Mouse (Mus musculus): Measurements from ENCODE around the gene Ntn1. TPM values are rescaled to one million over a fixed set of nuclear protein-coding genes. Genes with fewer than 3 reads are reported as not detected.
A peak's percentile ranks its signal among the peaks of the same experiment; 100 is the strongest.

The Ntn1 gene
- polyA plus RNA-seq, 1 experiment from 2014 or later, result 7.4 TPM

DNA sequence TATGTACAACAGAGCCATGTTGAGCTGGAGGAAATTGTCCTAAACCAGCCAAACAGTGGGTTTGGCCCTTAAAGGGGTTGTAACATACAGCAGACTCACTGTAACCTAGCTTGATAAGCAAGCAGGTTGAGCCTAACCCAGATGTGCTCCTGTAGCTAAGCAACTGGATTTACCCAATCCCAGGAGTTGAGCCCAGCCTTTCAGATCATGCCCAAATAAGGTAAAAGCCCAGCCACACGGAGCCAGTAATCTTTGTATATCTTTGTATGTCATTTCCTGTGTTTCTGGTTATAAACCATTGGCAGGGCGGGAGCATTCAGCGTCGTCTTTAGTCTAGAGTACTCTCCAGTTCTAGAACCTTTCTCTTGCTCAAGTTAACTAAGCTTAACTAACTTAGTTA lies 224.1 kb downstream of the Ntn1 start:
- no peak overlapping the region for H3K4me3 ChIP-seq
- DNase-seq (ENCODE audit: low spot score), result peak; percentile 30
- 77% methylated on average over 4 of the region's 4 CpGs for WGBS
- no peaks in the 10 kb centered on the region for H3K36me3 ChIP-seq (replicated peaks)
- H3K9me3 ChIP-seq, result no peaks in the 10 kb centered on the region
- H3K4me1 ChIP-seq, result peaks cover 23% of the 10 kb centered on the region
- H3K27ac ChIP-seq (replicated peaks), result no peak overlapping the region
- 0 out of 2 replicates have a peak, but pooled peaks cover 6% of the 10 kb centered on the region for H3K27me3 ChIP-seq (replicated peaks; ENCODE audit: low read depth, poor library complexity, severe bottlenecking)

- Histone ChIP-seq H3K4me3 (no peak overlapping the region), H3K36me3 (replicated peaks) (no peaks in the 10 kb centered on the region), H3K27ac (replicated peaks) (no peak overlapping the region), H3K9me3 (no peaks in the 10 kb centered on the region), H3K4me1 (peaks cover 16% of the 10 kb centered on the region), H3K27me3 (replicated peaks; ENCODE audit: low read depth, poor library complexity, severe bottlenecking) (0 out of 2 replicates have a peak, but pooled peaks cover 6% of the 10 kb centered on the region)
- DNase-seq (ENCODE audit: low spot score), result no peak
- 72% methylated on average over 4 of the region's 4 CpGs for WGBS
These were observed 228.0 kb downstream of the Ntn1 start for GRCm38 (mm10) chr11:68172648-68173045.

DNA sequence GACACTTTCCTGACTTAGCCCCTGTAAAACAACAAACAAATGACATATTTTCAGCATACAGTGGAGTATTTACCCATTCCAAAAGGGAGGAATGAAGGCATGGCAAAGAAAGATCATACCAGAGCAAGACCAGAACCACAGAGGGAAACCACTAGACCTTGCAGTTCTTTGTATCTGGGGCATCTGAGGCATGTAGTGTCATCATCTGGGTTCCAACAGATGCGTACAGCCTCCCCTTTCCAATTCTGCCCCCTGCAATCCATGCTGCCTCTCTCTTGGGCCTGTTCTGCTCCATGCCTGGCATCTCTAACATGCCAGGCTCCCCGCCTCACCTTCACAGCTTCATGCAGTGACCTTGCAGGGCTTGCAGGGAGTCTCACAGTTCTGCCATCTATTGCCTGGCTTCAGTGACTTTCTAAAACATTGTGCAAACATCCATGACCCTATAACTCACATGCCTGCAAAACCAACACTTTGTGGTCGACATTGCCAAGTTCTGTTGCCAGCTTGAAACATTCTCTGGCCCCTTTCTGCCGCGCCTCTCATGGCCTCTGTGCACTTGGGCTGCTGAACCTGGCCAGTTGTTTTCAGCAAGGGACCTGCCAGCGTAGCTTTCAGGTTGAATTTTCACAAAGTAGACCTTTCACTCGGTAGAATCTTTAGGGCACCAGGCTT lies 228.5 kb downstream of the Ntn1 start:
- Histone ChIP-seq H3K4me3 (no peak overlapping the region), H3K4me1 (peaks cover 13% of the 10 kb centered on the region), H3K27me3 (replicated peaks; ENCODE audit: low read depth, poor library complexity, severe bottlenecking) (0 out of 2 replicates have a peak, but pooled peaks cover 6% of the 10 kb centered on the region), H3K36me3 (replicated peaks) (no peaks in the 10 kb centered on the region), H3K9me3 (no peaks in the 10 kb centered on the region), H3K27ac (replicated peaks) (no peak overlapping the region)
- 90% methylated on average over 7 of the region's 7 CpGs for WGBS
- DNase-seq (ENCODE audit: low spot score), result no peak

GRCm38 (mm10) chr11:68168427-68168826 lies 232.2 kb downstream of the Ntn1 start:
- Histone ChIP-seq H3K27me3 (replicated peaks; ENCODE audit: low read depth, poor library complexity, severe bottlenecking) (0 out of 2 replicates have a peak, but pooled peaks cover 6% of the 10 kb centered on the region), H3K36me3 (replicated peaks) (no peaks in the 10 kb centered on the region), H3K4me3 (no peak overlapping the region), H3K27ac (replicated peaks) (no peak overlapping the region), H3K9me3 (no peaks in the 10 kb centered on the region), H3K4me1 (peaks cover 6% of the 10 kb centered on the region; the same call in 1 of the 2 replicates)
- WGBS, result 85% methylated on average over 4 of the region's 4 CpGs
- DNase-seq (ENCODE audit: low spot score), result no peak

DNA sequence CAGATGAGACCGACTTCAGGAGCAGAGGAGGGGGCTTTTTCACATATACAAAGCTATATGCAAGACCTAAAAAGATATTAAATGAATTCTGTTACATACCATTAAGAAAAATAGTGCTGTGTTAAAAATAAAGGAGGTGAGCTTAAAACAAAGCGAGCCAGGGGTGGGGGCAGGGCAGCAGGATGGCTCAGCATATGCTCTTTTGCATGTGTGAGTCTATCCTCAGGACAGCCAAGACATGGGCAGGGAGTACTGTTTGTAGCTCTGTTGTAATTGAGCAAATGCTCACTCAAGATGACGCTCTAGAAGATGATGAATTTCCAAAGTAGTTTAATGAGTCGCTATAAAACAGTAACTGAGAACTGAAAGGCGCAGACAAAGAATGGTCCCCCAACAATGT lies 236.2 kb downstream of the Ntn1 start:
- no peaks in the 10 kb centered on the region for H3K36me3 ChIP-seq (replicated peaks)
- no peak overlapping the region for H3K27ac ChIP-seq (replicated peaks)
- H3K4me1 ChIP-seq, result peaks cover 7% of the 10 kb centered on the region
- H3K9me3 ChIP-seq, result peaks cover 4% of the 10 kb centered on the region; the same call in 1 of the 2 replicates
- WGBS, result 90% methylated on average over 5 of the region's 5 CpGs
- DNase-seq (ENCODE audit: low spot score), result no peak
- H3K27me3 ChIP-seq (replicated peaks; ENCODE audit: low read depth, poor library complexity, severe bottlenecking), result no peaks in the 10 kb centered on the region
- H3K4me3 ChIP-seq, result no peak overlapping the region

GRCm38 (mm10) chr11:68159867-68160266 lies 240.8 kb downstream of the Ntn1 start:
- Histone ChIP-seq H3K9me3 (peaks cover 4% of the 10 kb centered on the region; the same call in 1 of the 2 replicates), H3K4me1 (peaks cover 10% of the 10 kb centered on the region), H3K27ac (replicated peaks) (no peak overlapping the region), H3K4me3 (no peak overlapping the region), H3K36me3 (replicated peaks) (no peaks in the 10 kb centered on the region), H3K27me3 (replicated peaks; ENCODE audit: low read depth, poor library complexity, severe bottlenecking) (no peaks in the 10 kb centered on the region)
- no peak for DNase-seq (ENCODE audit: low spot score)
- 80% methylated on average over 4 of the region's 4 CpGs for WGBS

Small RNAs within 50 kb of the gene (microRNA-seq; reads per million reads assigned to microRNA genes)
- not detected for gene Mir6406

Other genes with a start within 250 kb of the Ntn1 start
- 0.69 and 1.3 TPM in 2 replicates for gene Pik3r5, start 31.3 kb upstream of the Ntn1 start, polyA plus RNA-seq (2016; fragmentation: Nextera tagmentation; extraction: Ambion mirVana)
- gene Pik3r6, start 102.2 kb upstream of the Ntn1 start, polyA plus RNA-seq (2016; fragmentation: Nextera tagmentation; extraction: Ambion mirVana), result 1.7 and 1.8 TPM in 2 replicates
- 0.39 and 0.50 TPM in 2 replicates for gene Mfsd6l, start 155.4 kb upstream of the Ntn1 start, polyA plus RNA-seq (2016; fragmentation: Nextera tagmentation; extraction: Ambion mirVana)
- gene Ccdc42, start 186.2 kb upstream of the Ntn1 start, polyA plus RNA-seq (2016; fragmentation: Nextera tagmentation; extraction: Ambion mirVana), result 0.55 and 0.68 TPM in 2 replicates

Data from embryonic facial prominence, embryonic 10.5 days (tissue).